Mouse (Mus musculus) adrenal gland, postnatal 36 days (tissue): ENCODE measurements around the gene Exosc10. TPM values are rescaled to one million over a fixed set of nuclear protein-coding genes. Genes with fewer than 3 reads are reported as not detected.
A peak's percentile ranks its signal among the peaks of the same experiment; 100 is the strongest.

Experiments used
- DNase-seq, 2 experiments: peaks; one replicate each; pipeline ENCODE4 v3.0.0; 2021; ENCODE audit warnings: mixed read lengths in 1 of 2
- total RNA-seq, 2 experiments: library from RNA; stranded (reverse); gene quantifications; 2 replicates each; pipeline ENCODE4 v1.2.3; 2021

Exosc10 gene
- total RNA-seq, 2 experiments from 2014 or later, result 43.6 to 52.6 TPM

GRCm38 (mm10) chr4:148607758-148608157, 49.5 kb downstream of the Exosc10 start:
- DNase-seq, result peak; percentile 85 to 88

DNA sequence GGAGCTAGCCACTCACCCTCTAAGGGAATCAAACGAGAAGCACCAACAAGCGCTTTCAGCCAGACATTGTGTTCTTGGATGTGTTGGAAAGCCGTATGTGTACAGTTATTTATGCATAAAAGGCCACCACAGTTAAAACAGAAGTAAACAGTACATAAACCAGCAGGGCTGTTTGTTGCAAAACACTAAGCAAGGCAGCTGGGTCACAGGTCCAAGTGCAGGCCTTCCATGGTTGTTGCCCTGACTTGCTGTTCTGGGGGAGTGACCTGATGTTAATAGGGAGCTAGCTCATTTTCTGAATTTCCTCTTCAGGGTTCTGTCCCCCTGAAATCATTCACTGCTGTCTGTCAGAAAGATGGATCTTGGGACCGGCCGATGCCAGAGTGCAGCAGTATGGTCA, 51.6 kb downstream of the Exosc10 start:
- no peak for DNase-seq

- DNase-seq, result no peak
Observed at GRCm38 (mm10) chr4:148610631-148611364, 52.6 kb downstream of the Exosc10 start.

DNA sequence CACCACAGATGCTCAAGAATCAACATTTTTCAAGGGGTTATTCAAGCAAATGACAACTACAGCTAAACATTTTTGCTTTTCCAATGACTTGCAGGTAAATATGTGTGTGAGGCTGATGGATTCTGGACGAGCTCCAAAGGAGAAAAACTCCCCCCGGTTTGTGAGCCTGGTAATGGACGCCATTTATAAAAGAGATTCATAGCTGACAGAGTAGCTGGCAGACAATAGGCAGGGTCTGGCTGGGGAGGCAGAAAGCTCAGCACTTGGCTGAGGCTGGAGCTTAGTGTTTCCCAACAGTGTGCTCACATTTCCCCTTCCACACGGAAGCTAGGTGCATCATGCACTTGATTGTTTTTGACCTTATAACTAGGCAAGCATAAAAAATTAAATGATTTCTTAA, 54.3 kb downstream of the Exosc10 start:
- no peak for DNase-seq

- DNase-seq, result no peak
Observed at GRCm38 (mm10) chr4:148613738-148614137, 55.5 kb downstream of the Exosc10 start.

DNA sequence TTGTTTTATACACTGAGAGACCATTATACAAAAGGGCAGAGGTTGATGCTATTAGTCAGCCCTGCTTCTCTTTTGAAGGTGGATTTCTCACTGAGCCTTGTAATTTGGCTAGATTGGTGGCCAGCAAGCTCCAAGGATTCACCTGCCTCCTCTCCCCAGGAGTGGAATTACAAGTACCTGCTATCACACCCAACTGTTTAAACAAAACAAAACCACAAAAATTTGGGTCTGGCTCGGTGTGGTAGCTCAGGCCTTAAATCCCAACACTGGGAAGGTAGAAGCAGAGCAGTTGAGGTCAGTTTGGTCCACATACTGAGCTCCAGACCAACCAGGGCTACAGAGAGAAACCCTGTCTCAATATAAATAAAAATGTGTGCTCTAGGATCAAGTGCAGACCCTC, 61.6 kb downstream of the Exosc10 start:
- DNase-seq, result no peak

DNA sequence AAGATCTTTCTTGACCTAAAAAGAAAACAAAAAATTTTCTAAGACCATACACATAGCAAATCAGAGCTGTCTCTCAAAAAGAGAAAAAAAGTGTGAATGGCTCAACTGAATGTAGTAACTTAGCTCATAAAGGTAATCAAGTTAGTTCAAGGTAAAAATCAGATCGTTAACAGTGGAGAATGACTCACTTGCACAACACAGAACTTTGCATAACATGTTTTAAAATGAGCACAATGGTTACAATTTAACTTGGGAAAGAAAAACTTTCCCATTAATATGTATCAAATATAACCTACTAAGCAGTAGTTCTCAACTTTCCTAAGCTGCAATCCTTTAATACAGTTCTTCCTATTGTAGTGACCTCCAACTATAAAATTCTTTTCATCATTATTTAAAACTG, 62.5 kb downstream of the Exosc10 start:
- no peak for DNase-seq

GRCm38 (mm10) chr4:148622485-148622884, 64.3 kb downstream of the Exosc10 start:
- no peak for DNase-seq

DNA sequence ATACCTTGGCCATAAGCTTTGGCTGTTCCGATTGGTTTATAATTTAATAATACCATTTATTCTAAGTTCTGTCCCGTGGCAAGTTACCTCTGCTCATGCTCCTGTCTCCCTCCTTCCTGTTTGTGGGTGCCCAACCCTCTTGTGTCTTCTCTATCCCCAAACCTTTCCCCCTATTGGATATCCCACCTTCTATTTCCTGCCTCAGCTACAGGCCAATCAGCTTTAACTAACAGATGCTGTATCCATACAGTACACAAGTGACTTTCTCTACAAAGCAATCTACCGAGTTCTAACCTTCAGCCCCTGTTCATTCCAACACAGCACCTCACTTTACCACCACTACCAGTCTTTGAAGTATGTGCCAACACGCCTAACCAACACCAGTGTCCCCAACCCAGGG, 65.4 kb downstream of the Exosc10 start:
- DNase-seq, result no peak

DNA sequence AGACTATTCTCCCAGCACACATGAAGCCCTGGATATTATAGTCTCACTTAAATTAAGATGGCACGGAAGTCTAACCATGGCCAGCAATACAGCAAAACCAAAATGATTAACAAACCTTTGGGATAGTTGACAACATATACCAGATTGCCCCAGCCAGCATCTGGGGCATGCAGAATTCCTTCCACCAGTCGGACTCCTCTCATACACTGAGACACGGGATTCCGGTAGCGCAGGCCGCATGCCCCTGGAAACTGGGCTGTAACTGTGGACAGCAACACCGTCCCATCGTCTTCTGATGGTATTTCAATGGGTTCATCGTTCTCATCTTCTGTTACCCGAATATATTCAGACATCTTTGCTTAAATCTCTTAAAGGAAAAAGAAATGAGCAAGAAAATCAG, 66.8 kb downstream of the Exosc10 start:
- no peak for DNase-seq

DNA sequence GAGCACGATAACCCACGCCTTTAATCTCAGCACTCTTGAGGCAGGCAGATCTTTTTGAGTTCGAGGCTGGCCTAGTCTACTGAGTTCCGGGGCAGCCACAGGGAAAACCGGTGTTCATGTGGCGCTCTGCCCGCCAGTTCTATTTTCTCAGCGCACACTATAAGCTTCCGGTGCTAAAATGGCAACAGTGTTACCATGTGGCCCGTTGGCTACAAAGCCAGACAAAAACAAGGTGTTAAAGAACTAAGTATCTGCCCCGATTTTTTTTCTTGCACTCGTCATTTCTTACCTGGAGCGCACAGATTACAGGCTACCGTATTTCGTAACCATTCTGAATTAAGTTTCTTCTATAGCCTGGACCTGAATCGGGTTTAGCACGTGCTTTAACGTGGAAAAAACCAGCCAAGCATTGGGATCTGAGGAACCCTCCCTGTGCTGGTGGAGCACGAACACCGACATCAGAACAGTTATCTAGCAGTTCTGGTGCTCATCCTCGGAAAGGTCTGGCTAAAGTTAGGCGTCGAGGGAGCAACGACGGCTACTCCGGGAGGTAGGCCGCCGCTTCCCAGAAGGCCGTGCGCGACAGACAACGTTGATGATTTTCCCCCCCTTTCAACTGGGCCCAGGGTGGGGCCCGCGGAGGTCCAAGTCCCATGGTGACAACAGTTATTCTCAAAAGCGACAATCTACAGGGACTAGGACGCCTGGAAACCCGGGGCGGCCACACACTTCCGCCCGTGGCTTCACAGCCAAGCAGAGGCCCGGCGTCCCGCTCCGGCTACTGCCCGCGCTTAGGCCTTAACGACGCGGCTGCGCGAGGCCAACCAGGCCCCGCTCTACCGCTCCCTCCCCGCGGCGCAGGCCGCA, 67.8 kb downstream of the Exosc10 start:
- DNase-seq, result peak; percentile 62 to 68

- peak; percentile 97 to 99 for DNase-seq
Observed at GRCm38 (mm10) chr4:148626623-148627185, 68.5 kb downstream of the Exosc10 start, which contains the start of gene Tardbp. Tardbp (minus strand) TSS chr4:148627019.

DNA sequence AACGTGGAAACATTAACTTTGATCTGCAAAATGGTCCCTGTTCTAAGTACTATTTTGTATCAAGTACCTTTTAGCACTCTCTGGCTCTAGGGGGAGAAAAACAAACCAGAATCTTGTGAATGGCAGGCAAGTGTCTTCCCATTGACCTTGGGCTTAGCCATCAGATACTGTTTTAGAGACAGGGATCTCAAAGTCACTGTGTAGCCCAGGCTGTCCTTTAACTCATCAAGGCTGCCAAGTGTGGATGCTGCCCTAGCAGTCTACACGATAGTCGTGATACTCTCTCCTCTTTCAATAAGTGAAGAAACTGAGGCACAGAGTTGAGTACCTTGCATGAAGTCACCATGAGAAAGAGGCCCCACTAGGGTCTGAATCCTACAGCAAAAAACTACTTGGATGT, 69.0 kb downstream of the Exosc10 start:
- DNase-seq, result no peak

Other genes starting within 250 kb of the Exosc10 start
- 10 to 100 TPM; 18.9 to 20.8 TPM for gene Ubiad1, start 113.7 kb upstream of the Exosc10 start, total RNA-seq
- 10 to 100 TPM; 72.5 to 86.2 TPM for gene Mtor, start 109.8 kb upstream of the Exosc10 start, total RNA-seq
- 1 to 10 TPM in 1 of 2 experiments, under 1 TPM in 1; 0.46 to 1.3 TPM for gene Angptl7, start 58.0 kb upstream of the Exosc10 start, total RNA-seq
- 10 to 100 TPM; 84.8 to 94.4 TPM for gene Srm, start 33.1 kb downstream of the Exosc10 start, total RNA-seq
- gene Masp2, start 44.1 kb downstream of the Exosc10 start, total RNA-seq, result 1 to 10 TPM; 1.1 to 1.6 TPM
- gene Tardbp, start 68.6 kb downstream of the Exosc10 start, total RNA-seq, result 100 to 1,000 TPM; 233 to 286 TPM
- gene Gm572, start 84.9 kb downstream of the Exosc10 start, total RNA-seq, result not detected
- 1 to 10 TPM; 2.4 to 5.7 TPM for gene Casz1, start 246.0 kb downstream of the Exosc10 start, total RNA-seq